Mouse (Mus musculus) olfactory bulb, adult 2 months (tissue): ENCODE data around the gene Gcc1. TPM values are rescaled to one million over a fixed set of nuclear protein-coding genes. Genes with fewer than 3 reads are reported as not detected.

Experiments
- H3K27ac ChIP-seq: fragments of 200-500 bp; 2 replicates; pipeline ENCODE4 v1.5.1; 2012; ENCODE audit warnings: low read depth, low read length; ENCODE audit not compliant: insufficient read depth
- H3K4me1 ChIP-seq: fragments of 200-500 bp; 2 replicates; pipeline ENCODE4 v1.6.1; 2012; ENCODE audit warnings: low read length; ENCODE audit not compliant: control insufficient read depth, insufficient read depth
- H3K4me3 ChIP-seq: fragments of 200-500 bp; 2 replicates; pipeline ENCODE4 v1.5.1; 2012; ENCODE audit warnings: mild to moderate bottlenecking, low read depth, low read length, moderate library complexity; ENCODE audit not compliant: insufficient read depth
- CTCF ChIP-seq: fragments of 200-500 bp; IDR thresholded peaks from 2 replicates; pipeline ENCODE4 v1.5.1; 2012; ENCODE audit warnings: low read depth, mild to moderate bottlenecking, low read length, moderate library complexity; ENCODE audit not compliant: insufficient read depth
- POLR2A ChIP-seq: fragments of 200-500 bp; IDR thresholded peaks from 2 replicates; pipeline ENCODE4 v1.6.1; 2012; ENCODE audit warnings: mild to moderate bottlenecking, low read depth, low read length, moderate library complexity; ENCODE audit not compliant: insufficient read depth
- WGBS: fragments of 180-500 bp; shearing (Covaris S2); methylation state at CpG from one replicate; pipeline ENCODE4 v1.1.7; 2018; 5-methylcytosine and 5-hydroxymethylcytosine counted together
- polyA plus RNA-seq: library from polyadenylated mRNA; stranded (reverse); fragments of >200 nt; gene quantifications from 2 replicates; pipeline ENCODE4 v1.2.4, GENCODE M21; 2012; ENCODE audit warnings: low replicate concordance; ENCODE audit not compliant: missing spikeins, insufficient read depth, insufficient read length

Gene Gcc1
- polyA plus RNA-seq, result not detected in 2 replicates

DNA sequence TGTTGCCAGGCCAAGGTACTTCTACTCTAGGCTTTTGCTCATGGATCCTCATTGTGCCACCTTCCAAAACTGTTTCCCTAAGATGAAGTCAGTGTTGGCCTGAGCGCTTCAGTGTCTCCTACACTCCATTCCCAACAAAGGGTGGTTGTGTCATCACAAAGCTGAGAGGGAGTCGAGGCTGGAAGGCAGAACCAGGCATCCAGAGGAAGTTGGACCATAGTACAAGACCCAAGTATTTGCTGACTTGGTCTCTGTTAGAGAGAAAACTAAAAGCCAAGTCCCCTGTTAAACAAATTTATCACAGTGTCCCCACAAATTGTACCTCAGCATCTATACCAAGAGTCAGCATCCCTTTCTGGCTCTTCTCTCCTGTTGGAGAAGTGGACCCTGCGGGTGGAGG is at the start of gene Gcc1:
Gene Gcc1 (minus strand): TSS at position 101 of the 400 bp plus-strand sequence.
- Histone ChIP-seq H3K4me3 (no peak within 1 kb of the TSS), H3K27ac (no peak within 1 kb of the TSS), H3K4me1 (peaks cover 14% of the 10 kb centered on the region)
- WGBS, result 88% methylated on average over 3 of the region's 3 CpGs
- TF ChIP-seq CTCF, result no peak
- TF ChIP-seq POLR2A, result no peak

DNA sequence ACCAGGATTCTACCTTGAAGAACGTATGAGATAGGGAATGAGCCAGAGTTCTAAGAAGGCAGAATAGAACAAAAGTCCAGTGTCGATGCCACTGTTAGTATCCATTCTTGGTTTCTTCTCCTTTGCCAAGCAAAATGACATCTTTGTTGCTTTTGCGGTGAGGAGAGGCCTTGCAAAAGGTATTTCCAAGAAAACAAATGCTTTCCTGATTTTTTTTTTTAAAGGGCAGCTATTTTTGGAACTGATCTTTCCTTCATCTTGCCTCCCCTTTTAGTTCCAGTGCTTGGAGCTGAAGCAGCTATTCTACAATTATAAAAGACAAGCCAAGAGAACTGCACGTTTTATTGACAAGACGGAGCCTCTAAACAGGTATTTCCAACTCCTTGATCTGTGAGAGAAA is 46.6 kb upstream of the Gcc1 start, which contains the start of gene Snd1:
Gene Snd1 (plus strand): TSS at position 301 of the 400 bp plus-strand sequence.
- no peak within 1 kb of the TSS for H3K4me3 ChIP-seq
- 85% methylated on average over 5 of the region's 5 CpGs for WGBS
- no peak within 1 kb of the TSS for H3K27ac ChIP-seq
- TF ChIP-seq CTCF (no peak), POLR2A (no peak)
- H3K4me1 ChIP-seq, result no peaks in the 10 kb centered on the region

DNA sequence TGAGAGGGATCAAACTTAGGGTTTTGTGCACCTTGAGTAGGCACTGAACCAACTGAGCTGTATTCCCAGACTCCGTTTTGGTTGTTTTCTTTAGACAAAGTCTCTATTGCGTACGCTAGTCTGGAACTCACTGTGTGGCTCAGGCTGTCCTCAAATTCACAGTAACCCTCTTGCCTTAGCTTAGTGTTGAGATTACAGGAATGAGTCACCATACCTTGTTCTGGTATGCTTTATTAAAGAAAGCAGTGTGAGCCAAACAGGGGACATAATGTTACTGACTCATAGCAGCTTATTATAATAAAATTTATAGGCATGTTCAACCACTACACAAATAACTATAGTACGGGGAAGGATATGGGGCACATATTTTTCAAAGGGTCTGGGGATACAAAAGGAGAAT is 46.0 kb upstream of the Gcc1 start:
- no peak for TF ChIP-seq POLR2A
- TF ChIP-seq CTCF, result no peak
- no peak overlapping the region for H3K27ac ChIP-seq
- no peak overlapping the region for H3K4me3 ChIP-seq
- 82% methylated on average over 4 of the region's 4 CpGs for WGBS
- H3K4me1 ChIP-seq, result no peaks in the 10 kb centered on the region

DNA sequence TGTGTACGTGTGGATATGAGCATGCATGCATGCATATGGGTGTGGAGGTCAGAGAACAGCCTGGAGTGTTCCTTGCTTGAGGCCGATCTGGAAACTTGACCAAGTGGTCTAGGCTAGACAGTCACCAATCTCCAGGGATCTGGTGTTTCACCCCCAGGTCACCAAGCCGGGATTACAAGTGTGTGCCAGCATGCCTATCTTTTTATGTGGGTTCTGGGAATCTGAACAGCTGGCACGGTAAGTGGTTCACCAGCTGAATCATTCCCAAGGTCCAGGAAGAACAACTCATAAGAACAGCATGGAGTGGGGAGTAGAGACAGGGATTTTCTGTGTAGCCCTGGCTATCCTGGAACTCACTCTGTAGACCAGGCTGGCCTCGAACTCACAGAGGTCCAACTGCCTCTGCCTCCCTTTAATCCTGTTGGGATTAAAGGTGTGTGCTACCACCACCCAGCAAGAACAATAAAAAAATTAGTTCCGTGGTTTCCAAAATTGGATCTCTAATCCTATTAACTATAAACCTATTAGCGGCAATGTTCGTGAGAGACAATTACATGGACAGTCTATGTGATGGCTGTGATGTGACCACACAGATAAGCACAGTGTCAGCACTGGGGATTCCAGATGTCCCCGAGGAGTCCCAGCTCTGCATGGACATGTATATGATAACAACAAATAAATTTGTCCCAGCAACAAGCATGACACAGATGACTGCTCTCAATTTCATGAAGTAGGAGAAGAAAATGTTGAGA is 43.3 kb upstream of the Gcc1 start:
- no peaks in the 10 kb centered on the region for H3K4me1 ChIP-seq
- 88% methylated on average over 9 of the region's 9 CpGs for WGBS

GRCm38 (mm10) chr6:28470621-28471020 is 42.4 kb upstream of the Gcc1 start:
- WGBS, result 58% methylated on average over 5 of the region's 5 CpGs
- Histone ChIP-seq H3K27ac (no peak overlapping the region), H3K4me1 (no peaks in the 10 kb centered on the region), H3K4me3 (no peak overlapping the region)
- TF ChIP-seq CTCF (no peak), POLR2A (no peak)

More for the DNA sequence above, 43.3 kb upstream of the Gcc1 start:
- no peak overlapping the region for H3K27ac ChIP-seq
- TF ChIP-seq POLR2A (no peak), CTCF (no peak)
- H3K4me3 ChIP-seq, result no peak overlapping the region

- 79% methylated on average over 4 of the region's 4 CpGs for WGBS
Measured at GRCm38 (mm10) chr6:28470017-28470602, 41.9 kb upstream of the Gcc1 start.

GRCm38 (mm10) chr6:28464630-28465029 is 36.4 kb upstream of the Gcc1 start:
- Histone ChIP-seq H3K4me1 (no peaks in the 10 kb centered on the region), H3K4me3 (no peak overlapping the region), H3K27ac (no peak overlapping the region)
- TF ChIP-seq POLR2A (no peak), CTCF (no peak)
- WGBS, result 67% methylated on average over 6 of the region's 6 CpGs

More at GRCm38 (mm10) chr6:28470017-28470602, 41.9 kb upstream of the Gcc1 start:
- Histone ChIP-seq H3K27ac (no peak overlapping the region), H3K4me3 (no peak overlapping the region), H3K4me1 (no peaks in the 10 kb centered on the region)
- TF ChIP-seq POLR2A (no peak), CTCF (no peak)

GRCm38 (mm10) chr6:28460534-28460933 is 32.3 kb upstream of the Gcc1 start:
- 14% methylated on average over 5 of the region's 5 CpGs for WGBS
- TF ChIP-seq CTCF, result peak; percentile 34; the same call in 1 of the 2 replicates
- TF ChIP-seq POLR2A, result no peak
- H3K4me3 ChIP-seq, result no peak overlapping the region
- H3K27ac ChIP-seq, result no peak overlapping the region
- no peaks in the 10 kb centered on the region for H3K4me1 ChIP-seq

DNA sequence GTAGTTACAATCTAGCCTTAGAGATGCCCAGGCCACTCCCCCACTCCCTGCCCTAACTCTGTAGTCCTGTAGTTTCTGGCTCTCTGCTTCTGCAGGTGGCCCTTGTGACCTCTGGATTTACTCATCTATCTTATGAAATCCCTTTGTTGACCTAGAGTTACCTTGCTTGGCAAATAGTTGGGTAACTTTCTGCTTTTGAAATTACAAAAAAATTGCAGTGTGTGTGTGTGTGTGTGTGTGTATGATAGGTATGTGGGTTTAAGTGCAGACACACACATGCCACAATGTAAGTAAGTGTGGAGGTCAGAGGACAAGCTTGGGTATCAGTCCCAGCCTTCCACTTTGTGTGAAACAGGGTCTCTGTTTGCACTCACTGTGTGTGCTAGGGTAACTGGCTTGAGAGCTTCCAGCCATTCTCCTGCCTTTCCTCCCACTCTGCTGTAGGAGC is 31.1 kb upstream of the Gcc1 start:
- Histone ChIP-seq H3K4me3 (no peak overlapping the region), H3K27ac (no peak overlapping the region), H3K4me1 (no peaks in the 10 kb centered on the region)
- TF ChIP-seq POLR2A (no peak), CTCF (no peak)
